Mouse (Mus musculus) layer of hippocampus, adult 11-12 months (tissue): ENCODE measurements around the gene Gas6.
A peak's percentile ranks its signal among the peaks of the same experiment; 100 is the strongest.

ENCODE experiments used
- DNase-seq: peaks from one replicate; pipeline ENCODE4 v3.0.0; 2022; ENCODE audit warnings: low spot score

Gene Gas6

GRCm38 (mm10) chr8:13461085-13461765, 33.1 kb downstream of the Gas6 start:
- no peak for DNase-seq

GRCm38 (mm10) chr8:13459431-13459830, 34.9 kb downstream of the Gas6 start:
- DNase-seq = no peak

- peak; percentile 58 for DNase-seq
Measured at GRCm38 (mm10) chr8:13455295-13455694, 39.0 kb downstream of the Gas6 start.

- DNase-seq = peak; percentile 48
Measured at GRCm38 (mm10) chr8:13454341-13455113, 39.8 kb downstream of the Gas6 start.

DNA sequence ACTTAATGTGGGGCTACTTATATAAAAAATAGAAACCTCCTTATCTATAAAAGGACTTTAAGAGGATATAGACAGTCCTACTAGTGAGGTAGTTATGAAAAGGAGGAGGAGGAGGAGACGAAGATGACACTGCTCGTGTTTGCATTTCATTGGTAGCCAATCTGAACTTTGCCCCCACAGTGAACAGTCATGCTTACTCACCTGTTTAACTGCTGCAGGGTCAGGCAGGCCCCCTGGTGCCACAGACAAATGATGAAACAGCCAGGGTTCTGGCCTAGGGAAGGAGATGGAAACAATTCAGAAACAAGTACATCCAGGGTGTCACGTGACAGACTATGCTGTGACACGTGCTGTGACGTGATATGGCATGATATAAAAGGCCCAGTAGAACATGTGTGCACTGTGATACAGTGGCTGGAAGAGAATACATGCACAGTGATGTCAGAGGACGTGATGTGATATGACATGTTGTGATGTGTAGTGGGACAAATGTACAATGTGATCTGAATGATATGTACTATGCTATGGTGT, 42.5 kb downstream of the Gas6 start:
- no peak for DNase-seq

GRCm38 (mm10) chr8:13448145-13448544, 46.1 kb downstream of the Gas6 start:
- no peak for DNase-seq

DNA sequence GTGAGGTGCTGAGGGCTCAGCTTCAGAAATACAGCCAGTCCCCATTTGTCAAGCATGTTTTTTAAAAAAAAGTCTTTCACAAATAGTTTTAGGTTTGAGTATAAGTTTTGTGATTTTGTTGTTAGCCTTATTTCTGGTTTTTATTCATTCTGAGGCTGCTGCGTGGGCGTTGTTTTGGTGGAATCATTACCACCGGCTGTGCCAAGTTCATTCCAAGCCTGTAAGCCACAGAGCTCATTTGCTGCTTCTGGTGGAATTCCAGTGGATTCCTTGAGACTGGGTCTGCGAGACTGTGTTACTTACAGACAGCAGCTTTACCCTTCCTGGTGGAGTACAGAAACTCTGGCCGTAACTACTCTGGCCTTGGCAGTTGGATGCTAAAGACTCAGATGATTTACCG, 47.8 kb downstream of the Gas6 start:
- peak; percentile 49 for DNase-seq

GRCm38 (mm10) chr8:13442152-13442551, 52.1 kb downstream of the Gas6 start:
- no peak for DNase-seq

DNA sequence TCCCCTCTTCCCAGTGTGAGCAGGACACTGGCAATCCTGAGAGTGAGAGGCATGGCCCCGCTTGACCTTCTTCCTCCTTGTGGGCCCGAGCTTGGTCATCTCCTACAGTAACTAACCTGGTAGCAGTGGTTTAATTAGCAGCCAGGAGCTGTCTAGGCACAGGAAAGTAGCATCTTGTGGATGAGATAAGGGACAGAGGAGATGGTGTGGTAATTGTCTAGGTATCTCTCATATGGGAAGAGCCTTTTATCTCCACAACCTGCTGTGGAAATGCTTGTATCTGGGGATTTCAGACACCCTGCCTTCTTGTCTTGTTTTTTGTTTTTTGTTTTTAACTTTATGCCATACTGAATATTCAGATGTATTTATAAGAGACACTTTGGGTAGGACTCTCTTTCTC, 56.8 kb downstream of the Gas6 start:
- no peak for DNase-seq

DNA sequence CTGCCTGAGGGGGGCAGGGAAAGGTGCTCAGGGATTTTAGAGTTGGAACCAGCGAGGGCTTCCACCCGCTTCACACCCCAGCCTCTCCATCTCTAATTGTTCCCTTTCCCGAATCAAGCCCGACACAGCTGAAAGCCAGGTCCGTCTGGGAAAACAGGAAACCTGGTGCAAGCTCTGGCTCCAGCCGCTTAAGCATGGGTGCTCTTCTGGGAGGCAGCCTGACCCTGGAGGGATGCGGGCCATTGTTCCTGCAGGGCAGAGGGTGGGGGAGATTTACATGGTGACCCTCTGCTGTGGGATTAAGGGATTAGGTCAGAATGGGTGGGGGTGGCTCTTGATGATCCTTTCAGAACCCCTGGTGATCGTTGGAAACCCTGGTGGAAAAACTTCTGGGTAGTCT, 58.2 kb downstream of the Gas6 start:
- DNase-seq = no peak

DNA sequence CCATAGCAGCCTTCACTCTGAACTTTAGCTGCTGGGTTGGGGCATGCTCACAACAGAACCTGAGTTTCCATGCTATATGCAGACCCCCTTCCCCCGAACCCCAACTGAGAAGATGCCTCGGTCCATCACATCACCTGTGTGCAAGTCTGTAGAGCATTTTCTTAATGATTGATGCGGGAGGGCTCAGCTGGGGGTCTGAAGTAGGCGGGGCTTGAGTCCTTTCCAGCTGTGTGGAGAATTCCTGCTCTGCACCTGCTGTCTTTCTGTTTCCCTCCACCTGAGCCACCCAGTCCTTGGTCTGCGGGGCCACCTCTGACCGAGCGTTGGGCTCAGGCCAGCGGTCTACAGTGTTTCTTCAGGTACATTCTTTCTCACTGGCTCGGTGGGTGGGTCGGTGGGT, 59.4 kb downstream of the Gas6 start, which contains the start of gene Tmem255b:
TSS of gene Tmem255b (plus strand) at position 301 of the 400 bp plus-strand sequence.
- DNase-seq = no peak

GRCm38 (mm10) chr8:13433130-13433529, 61.2 kb downstream of the Gas6 start:
- DNase-seq = no peak

GRCm38 (mm10) chr8:13430866-13431265, 63.4 kb downstream of the Gas6 start:
- DNase-seq = no peak

DNA sequence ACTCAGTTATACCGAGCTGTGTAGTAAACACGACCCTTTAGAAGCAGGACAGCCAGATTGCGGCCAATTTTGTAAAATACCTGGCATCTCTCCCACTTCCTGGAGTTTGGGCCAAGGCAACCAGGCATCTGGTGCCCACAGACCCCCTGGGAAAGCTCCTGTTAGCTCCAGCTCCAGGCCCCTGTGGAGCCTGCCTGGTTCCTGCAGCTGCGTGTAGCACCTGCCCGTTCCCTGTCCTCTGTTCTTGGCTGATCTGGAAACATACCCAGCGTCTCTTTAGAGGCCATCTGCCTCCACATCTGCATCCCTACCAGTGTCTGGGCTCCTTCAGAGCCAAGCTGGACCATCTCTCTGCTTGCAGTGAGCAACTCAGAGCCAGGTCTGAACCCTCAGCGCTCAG, 63.9 kb downstream of the Gas6 start:
- no peak for DNase-seq

DNA sequence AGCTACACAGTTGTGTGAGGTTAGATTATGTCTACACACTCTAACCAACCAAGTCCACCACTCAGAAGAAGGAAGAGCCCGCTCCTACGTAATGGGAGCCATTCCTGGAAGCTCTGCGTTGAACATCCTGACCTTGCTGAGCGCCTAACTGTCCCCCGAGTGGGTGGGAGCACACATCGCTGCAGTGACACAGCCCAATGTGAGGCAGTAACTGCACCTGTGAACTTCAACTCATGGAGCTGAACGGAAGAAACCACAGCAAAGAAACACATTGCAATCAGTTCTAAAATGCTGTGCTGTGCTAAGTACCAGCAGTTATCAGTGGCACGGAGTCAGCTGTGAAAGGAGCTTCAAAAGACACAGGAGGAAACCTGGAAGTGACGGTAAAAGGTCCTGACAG, 66.1 kb downstream of the Gas6 start:
- DNase-seq = no peak

- DNase-seq = no peak
Measured at GRCm38 (mm10) chr8:13427351-13427750, 66.9 kb downstream of the Gas6 start.

DNA sequence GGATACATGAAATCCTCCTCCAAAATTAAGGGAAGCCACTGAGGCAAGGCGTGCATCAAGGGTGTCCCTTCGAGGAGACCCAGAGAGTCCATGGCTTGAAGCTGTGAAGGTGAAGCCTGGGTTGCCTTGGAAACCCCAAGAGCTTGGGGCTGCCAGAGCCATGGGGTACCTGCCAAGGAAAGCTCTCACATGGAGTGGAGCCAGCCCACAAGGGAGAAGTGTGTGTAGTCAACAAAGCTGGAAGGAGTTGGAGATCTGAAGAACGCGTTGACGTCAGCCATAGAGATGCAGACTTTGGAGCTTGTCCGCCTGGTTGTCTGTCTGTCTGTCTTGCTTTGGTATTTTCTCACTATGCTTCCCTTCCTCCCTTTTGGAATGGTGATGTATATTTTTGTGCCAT, 73.3 kb downstream of the Gas6 start:
- no peak for DNase-seq

DNA sequence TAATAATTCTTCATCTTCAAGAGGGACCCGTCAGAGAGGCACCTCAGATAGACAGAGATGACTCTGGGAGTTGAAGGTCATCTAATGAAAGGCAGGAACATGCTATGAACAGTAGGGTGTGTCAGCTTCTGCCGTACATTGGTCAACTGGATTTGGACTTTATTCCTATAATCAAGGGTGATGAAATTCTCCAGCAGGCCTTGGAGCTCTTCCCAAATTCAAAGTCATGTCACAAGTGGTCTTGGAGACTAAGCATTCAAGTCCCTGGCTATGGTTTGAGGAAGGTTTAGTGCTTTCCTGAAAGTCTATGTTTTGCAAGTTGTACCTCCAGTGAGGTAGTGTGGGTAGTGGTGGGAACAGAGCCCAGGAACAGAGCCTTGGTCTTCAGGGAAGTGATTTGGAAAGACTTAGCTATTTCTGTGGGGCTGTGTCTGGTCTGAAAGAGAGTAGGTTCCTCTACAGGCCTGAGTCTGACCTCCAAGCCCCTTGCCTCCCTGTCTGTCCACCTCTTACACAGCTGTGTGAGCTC, 75.1 kb downstream of the Gas6 start:
- no peak for DNase-seq

DNA sequence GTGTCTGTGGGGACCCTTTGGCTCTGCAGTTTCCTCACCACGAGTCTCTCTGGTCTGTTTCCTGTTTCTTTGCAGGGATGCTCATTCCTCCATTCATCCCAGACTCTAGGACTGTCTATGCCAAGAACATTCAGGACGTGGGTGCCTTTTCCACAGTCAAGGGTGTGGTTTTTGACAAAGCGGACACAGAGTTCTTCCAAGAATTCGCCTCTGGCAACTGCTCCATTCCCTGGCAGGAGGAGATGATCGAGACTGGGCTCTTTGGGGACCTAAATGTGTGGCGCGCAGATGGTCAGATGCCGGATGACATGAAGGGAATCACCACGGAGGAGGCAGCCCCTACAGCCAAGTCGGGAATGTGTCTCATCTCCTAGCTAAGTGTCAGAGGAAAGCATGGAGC, 78.4 kb downstream of the Gas6 start:
- no peak for DNase-seq
